Mouse (Mus musculus) lung, embryonic 15.5 days (tissue): Measurements from ENCODE around the gene Lclat1. TPM values are rescaled to one million over a fixed set of nuclear protein-coding genes. Genes with fewer than 3 reads are reported as not detected.
A peak's percentile ranks its signal among the peaks of the same experiment; 100 is the strongest.

Source experiments
- ATAC-seq: fragments of 200-750 bp; cut with Nextera tagmentation; 2 replicates; pipeline ENCODE4 v1.8.0; 2017; ENCODE audit warnings: moderate number of reproducible peaks, borderline replicate concordance; ENCODE audit not compliant: low FRiP score, low TSS enrichment; ENCODE audit errors: extremely low read depth
- H3K27ac ChIP-seq: fragments of 300-500 bp; sonication (generic); 2 replicates; pipeline ENCODE4 v1.5.1; 2015; ENCODE audit warnings: moderate library complexity, mild to moderate bottlenecking, inconsistent platforms
- H3K27me3 ChIP-seq: fragments of 300-500 bp; sonication (generic); 2 replicates; pipeline ENCODE4 v1.6.1; 2015; ENCODE audit warnings: inconsistent platforms
- H3K36me3 ChIP-seq: fragments of 300-500 bp; sonication (generic); 2 replicates; pipeline ENCODE4 v1.6.1; 2015; ENCODE audit warnings: inconsistent platforms
- H3K4me1 ChIP-seq: fragments of 300-500 bp; sonication (generic); 2 replicates; pipeline ENCODE4 v1.6.1; 2015; ENCODE audit warnings: inconsistent platforms
- H3K4me2 ChIP-seq: fragments of 300-500 bp; sonication (generic); 2 replicates; pipeline ENCODE4 v1.6.1; 2015; ENCODE audit warnings: inconsistent platforms, mild to moderate bottlenecking, moderate library complexity
- H3K4me3 ChIP-seq: fragments of 300-500 bp; sonication (generic); 2 replicates; pipeline ENCODE4 v1.5.1; 2015; ENCODE audit warnings: mild to moderate bottlenecking, inconsistent platforms
- H3K9ac ChIP-seq: fragments of 300-500 bp; sonication (generic); 2 replicates; pipeline ENCODE4 v1.6.1; 2015; ENCODE audit warnings: inconsistent platforms
- H3K9me3 ChIP-seq: fragments of 300-500 bp; sonication (generic); 2 replicates; pipeline ENCODE4 v1.6.1; 2016; ENCODE audit warnings: inconsistent platforms
- WGBS: fragments of 180-500 bp; shearing (Covaris S2); methylation state at CpG from one replicate; pipeline ENCODE4 v1.1.7; 2015; 5-methylcytosine and 5-hydroxymethylcytosine counted together
- polyA plus RNA-seq: library from polyadenylated mRNA; unstranded; fragments of >200 nt; fragmentation: Nextera tagmentation; extraction: Ambion mirVana; gene quantifications from 2 replicates; pipeline ENCODE4 v1.2.1, GENCODE M21; 2015

The Lclat1 gene
- 12.4 and 13.4 TPM in 2 replicates for polyA plus RNA-seq

DNA sequence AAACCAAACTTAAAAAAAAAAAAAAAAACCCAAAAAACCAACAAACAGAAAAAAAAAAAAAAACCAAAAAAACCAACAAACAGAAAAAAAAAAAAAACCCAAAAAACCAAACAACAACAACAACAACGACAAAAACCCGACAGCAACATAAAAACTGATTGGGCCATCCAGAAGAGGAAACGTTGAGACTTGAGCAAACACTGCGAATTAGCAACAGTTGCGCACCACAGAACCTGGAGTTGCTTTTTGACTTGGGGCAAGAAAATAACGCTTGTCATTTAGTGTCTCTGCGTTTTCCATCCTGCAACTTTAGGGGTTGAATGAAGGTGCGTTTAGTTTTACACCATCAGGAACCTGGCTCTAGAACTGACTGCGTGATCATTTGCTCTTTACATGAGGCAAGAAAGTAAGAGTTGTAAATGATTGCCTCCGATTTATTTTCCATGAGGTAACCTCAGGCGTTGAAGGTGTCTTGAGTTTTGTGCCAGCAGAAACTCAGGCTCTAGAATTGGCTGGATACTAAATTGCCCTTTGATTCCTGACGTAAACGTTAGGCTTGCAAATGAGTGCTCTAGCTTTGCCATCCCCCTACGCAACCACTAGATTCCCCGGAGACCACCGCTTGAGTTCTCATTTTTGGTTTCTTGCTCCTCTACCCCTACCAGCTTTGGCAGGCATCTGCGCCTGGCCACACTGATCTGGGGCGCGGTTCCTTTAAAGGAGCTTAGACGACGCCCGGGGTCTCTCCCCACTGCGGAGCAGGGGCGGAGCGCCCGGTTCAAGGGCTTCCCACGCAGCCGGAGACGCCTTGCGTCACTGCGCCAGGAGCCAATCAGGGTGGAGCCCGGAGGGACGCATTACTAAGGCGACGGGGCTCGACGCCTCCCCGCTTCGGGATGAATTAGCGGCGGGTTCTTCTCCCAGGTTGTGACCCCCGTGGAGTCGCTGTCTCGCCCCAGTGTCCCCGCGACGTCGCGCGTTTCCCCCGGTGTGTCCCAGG, at the start of gene Lclat1:
Gene Lclat1 (plus strand): TSS at position 828 of the 1,000 bp plus-strand sequence.
- Histone ChIP-seq H3K9ac (peak within 1 kb of the TSS; percentile 86), H3K4me3 (peak within 1 kb of the TSS; percentile 88), H3K4me1 (peaks cover 18% of the 10 kb centered on the region), H3K27ac (peak within 1 kb of the TSS; percentile 67), H3K9me3 (no peaks in the 10 kb centered on the region), H3K27me3 (no peaks in the 10 kb centered on the region), H3K36me3 (no peaks in the 10 kb centered on the region), H3K4me2 (peak within 1 kb of the TSS; percentile 89)
- ATAC-seq, result peak; percentile 99
- 4% methylated on average over 51 of the region's 51 CpGs for WGBS

DNA sequence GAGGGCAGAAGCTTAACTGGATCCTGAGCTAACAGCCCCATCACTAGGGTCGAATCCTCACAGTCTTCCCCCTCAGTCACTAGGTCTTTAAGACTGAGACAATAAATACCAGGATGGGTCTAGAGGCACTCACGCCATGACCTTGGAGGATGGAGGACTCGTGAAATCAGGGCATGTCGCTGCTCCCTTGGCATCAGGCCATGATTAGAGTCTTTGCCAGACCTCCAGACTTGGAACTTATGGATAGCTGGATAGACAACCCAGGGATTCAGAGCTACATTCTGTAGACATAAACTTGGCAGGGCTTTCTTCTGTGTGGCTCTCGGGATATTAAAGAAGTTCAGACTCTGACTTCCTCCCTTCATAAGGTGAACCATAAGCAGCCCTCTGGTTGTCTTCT, 49.5 kb upstream of the Lclat1 start:
- H3K4me3 ChIP-seq, result no peak overlapping the region
- no peaks in the 10 kb centered on the region for H3K27me3 ChIP-seq
- no peak overlapping the region for H3K4me2 ChIP-seq
- peaks cover 33% of the 10 kb centered on the region for H3K4me1 ChIP-seq
- ATAC-seq, result no peak
- H3K27ac ChIP-seq, result peak overlapping the region; percentile 45; the same call in 1 of the 2 replicates
- no peak overlapping the region for H3K9ac ChIP-seq
- no peaks in the 10 kb centered on the region for H3K36me3 ChIP-seq
- WGBS, result 42% methylated on average over 5 of the region's 5 CpGs
- no peaks in the 10 kb centered on the region for H3K9me3 ChIP-seq

DNA sequence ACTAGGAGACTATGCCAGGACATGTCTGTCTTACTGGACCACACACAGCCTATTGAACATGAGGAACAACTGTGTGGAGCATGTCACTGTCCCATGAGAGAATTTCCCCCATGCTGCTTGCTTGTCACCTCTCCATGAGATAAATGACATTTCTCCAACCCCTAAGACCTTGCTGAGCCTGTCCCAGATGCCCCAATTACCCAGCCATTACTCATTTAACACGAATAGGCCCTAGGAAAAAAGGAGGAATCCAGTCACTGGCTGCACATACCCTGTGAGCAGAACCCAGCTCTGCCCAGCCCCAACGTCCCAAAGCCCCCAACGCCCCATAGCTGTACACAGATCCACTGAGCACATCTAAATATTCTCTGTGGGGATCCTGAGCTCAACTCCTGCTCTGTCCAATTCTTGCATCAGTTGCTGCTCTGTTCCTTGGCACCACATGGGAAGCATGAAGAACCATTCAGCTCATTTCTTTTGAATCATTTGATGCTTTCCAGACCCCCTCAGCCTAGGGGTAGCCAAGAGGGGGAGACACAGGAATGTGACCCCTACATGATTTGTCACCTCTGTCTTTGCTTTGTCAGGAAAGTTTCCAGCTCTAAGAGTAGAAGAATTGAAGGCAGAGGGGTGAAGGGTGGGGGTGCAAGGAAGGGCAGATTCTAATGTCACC, 47.4 kb upstream of the Lclat1 start:
- H3K27ac ChIP-seq, result peak overlapping the region; percentile 77
- 27% methylated on average over 3 of the region's 3 CpGs for WGBS

DNA sequence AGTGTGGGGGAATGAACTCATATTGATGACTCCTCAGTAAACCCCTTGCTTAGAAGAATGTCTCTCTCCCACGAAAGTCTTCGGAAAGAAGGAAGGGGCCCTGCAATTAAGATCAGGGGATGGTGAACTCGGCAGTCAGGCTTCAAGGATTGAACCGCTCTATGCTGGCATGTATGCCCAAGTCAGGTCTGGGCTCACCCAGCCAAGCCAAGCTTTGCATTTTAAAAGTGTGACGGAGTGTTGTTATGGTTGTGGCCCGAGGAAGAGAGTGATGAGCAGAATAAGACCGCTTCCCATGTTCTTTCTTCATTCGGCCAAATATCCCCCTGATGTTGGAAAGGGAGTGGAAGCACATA, 46.9 kb upstream of the Lclat1 start:
- H3K9me3 ChIP-seq, result no peaks in the 10 kb centered on the region
- no peaks in the 10 kb centered on the region for H3K36me3 ChIP-seq
- 71% methylated on average over 8 of the region's 8 CpGs for WGBS
- ATAC-seq, result peak; percentile 1; the same call in 1 of the 2 replicates
- H3K27me3 ChIP-seq, result no peaks in the 10 kb centered on the region
- no peak overlapping the region for H3K4me2 ChIP-seq
- H3K27ac ChIP-seq, result peak overlapping the region; percentile 77
- no peak overlapping the region for H3K4me3 ChIP-seq
- H3K4me1 ChIP-seq, result peaks cover 28% of the 10 kb centered on the region
- H3K9ac ChIP-seq, result no peak overlapping the region

More for the DNA sequence above, 47.4 kb upstream of the Lclat1 start:
- no peak overlapping the region for H3K9ac ChIP-seq
- H3K36me3 ChIP-seq, result no peaks in the 10 kb centered on the region
- ATAC-seq, result peak; percentile 62
- no peaks in the 10 kb centered on the region for H3K27me3 ChIP-seq
- H3K9me3 ChIP-seq, result no peaks in the 10 kb centered on the region
- no peak overlapping the region for H3K4me2 ChIP-seq
- H3K4me3 ChIP-seq, result no peak overlapping the region
- H3K4me1 ChIP-seq, result peaks cover 28% of the 10 kb centered on the region

DNA sequence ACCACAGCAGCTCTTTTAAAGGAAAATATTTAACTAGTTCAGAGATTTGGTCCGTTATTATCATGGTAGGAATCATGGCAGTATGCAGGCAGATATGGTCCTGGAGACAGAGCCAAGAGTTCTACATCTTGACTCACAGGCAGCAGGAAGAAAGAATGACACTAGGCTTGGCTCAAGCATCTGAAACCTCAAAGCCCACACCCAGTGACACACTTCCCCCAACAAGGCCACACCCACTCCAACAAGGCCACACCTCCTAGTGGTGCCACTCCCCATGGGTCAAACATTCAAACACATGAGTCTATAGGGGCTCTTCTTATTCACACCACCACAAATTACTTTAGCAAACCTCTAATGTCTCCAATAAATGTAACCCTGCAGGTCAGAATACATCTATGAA, 45.1 kb upstream of the Lclat1 start:
- Histone ChIP-seq H3K4me2 (no peak overlapping the region), H3K9me3 (no peaks in the 10 kb centered on the region), H3K4me1 (peaks cover 47% of the 10 kb centered on the region), H3K27ac (no peak overlapping the region), H3K27me3 (no peaks in the 10 kb centered on the region), H3K4me3 (no peak overlapping the region), H3K36me3 (no peaks in the 10 kb centered on the region), H3K9ac (no peak overlapping the region)
- 57% methylated on average over 1 of the region's 1 CpGs for WGBS
- no peak for ATAC-seq

DNA sequence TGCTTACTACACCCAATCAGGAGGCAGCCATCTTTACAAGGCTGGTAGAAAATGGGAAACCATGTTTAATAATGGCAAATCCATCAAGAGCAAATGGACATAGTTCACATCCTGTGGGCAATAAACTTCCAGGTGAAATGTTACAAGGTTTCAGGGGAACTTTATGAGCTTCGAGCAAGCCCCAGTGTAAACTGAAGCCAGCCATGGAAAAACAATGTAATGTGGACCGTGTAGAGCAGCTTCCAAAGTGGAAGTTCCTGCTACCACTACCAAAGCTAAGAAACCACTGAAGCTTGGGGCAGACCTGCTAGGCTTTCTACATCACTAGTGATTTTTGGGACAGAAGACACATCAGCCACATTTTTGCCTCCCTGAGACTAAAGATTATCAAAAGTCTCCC, 44.5 kb upstream of the Lclat1 start:
- H3K4me2 ChIP-seq, result no peak overlapping the region
- H3K27ac ChIP-seq, result no peak overlapping the region
- no peak overlapping the region for H3K9ac ChIP-seq
- H3K4me1 ChIP-seq, result peaks cover 50% of the 10 kb centered on the region
- H3K27me3 ChIP-seq, result no peaks in the 10 kb centered on the region
- ATAC-seq, result no peak
- WGBS, result 80% methylated on average over 2 of the region's 2 CpGs
- H3K36me3 ChIP-seq, result no peaks in the 10 kb centered on the region
- H3K4me3 ChIP-seq, result no peak overlapping the region
- H3K9me3 ChIP-seq, result no peaks in the 10 kb centered on the region

DNA sequence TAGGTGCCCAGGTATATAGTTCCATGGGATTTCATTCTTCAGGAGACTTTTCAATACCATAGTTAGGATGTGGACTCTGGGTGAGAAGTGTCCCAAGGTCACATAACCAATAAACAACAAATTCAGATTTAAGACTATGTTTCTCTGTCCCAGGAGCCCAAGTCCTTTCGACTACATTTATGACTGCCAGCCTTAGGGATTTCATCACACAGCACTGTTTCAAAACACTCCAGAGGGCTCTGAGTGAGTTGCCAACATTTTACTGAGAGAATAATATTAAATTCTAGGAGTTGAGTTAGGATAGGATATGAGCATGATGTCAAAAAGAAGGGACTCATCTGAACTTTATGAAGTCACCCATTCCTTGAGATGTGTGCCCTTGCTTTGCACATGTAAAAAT, 44.0 kb upstream of the Lclat1 start:
- Histone ChIP-seq H3K27ac (no peak overlapping the region), H3K27me3 (no peaks in the 10 kb centered on the region), H3K36me3 (no peaks in the 10 kb centered on the region), H3K9me3 (no peaks in the 10 kb centered on the region), H3K9ac (no peak overlapping the region), H3K4me1 (peaks cover 50% of the 10 kb centered on the region), H3K4me2 (no peak overlapping the region), H3K4me3 (no peak overlapping the region)
- WGBS, result 67% methylated on average over 1 of the region's 1 CpGs
- no peak for ATAC-seq

DNA sequence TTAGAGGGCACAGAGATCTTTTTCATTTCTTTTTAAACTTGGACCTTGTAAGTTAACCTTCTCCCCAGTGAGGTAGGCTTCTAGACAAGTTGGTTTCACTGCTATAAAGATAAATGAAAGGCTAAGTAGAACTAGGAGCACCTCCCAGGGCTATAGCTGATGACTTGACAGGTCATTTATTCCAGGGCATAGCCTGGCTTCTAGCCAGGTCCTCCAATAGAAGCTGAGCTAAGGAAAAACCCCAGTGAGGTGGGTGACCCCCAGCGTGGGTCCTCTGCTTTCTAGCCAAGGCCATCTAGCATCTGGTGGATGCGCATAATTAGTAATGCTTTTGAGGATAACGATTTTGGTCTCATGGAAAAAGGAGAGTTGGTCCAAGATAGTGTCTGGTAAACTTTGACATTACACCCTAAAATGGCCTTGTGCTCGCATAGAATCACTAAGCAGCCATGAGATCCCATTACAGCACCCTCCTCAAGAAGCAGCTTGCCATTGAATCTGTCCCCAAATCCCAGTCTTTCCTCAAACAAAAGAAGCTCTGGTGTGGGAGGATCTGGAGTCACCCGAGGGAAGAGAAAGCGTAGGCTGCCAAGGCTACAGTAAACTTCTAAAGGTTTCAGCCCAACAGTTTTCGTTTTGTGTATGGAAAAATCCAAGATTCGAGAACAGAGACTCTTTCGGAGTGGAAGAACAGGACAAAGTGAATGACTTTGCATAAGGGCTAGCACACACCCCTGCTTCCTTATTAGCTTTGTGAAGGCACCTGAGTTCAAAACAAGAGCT, 41.2 kb upstream of the Lclat1 start:
- 67% methylated on average over 9 of the region's 9 CpGs for WGBS
- Histone ChIP-seq H3K9me3 (no peaks in the 10 kb centered on the region), H3K9ac (no peak overlapping the region), H3K36me3 (no peaks in the 10 kb centered on the region), H3K27ac (peak overlapping the region; percentile 52), H3K4me1 (peaks cover 43% of the 10 kb centered on the region), H3K27me3 (no peaks in the 10 kb centered on the region), H3K4me2 (no peak overlapping the region), H3K4me3 (no peak overlapping the region)
- no peak for ATAC-seq

DNA sequence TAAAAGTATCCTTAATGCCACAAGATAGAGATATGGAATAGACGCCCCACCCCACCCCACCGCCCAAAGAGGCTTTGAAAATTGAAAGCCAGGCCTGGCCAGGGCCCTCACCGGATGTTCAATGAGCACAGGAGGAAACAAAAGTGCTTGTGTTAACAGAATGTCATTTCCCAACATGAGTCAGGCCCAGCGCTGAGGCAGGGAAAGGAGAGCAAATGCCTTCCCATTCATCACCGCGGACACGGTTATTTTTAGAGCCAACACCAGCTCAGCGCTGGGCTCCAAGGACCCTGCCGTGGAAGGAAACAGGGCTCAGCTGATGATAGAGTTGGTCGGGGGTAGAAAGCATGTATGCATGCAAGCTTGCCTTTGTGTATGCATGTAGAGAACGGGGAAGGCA, 40.4 kb upstream of the Lclat1 start:
- Histone ChIP-seq H3K27me3 (no peaks in the 10 kb centered on the region), H3K9me3 (no peaks in the 10 kb centered on the region), H3K4me3 (no peak overlapping the region), H3K4me2 (0 out of 2 replicates have a peak overlapping the region, but pooled peaks have one; percentile 2), H3K27ac (peak overlapping the region; percentile 52), H3K36me3 (no peaks in the 10 kb centered on the region), H3K9ac (no peak overlapping the region), H3K4me1 (peaks cover 47% of the 10 kb centered on the region)
- ATAC-seq, result peak; percentile 2; the same call in 1 of the 2 replicates
- WGBS, result 29% methylated on average over 11 of the region's 11 CpGs

DNA sequence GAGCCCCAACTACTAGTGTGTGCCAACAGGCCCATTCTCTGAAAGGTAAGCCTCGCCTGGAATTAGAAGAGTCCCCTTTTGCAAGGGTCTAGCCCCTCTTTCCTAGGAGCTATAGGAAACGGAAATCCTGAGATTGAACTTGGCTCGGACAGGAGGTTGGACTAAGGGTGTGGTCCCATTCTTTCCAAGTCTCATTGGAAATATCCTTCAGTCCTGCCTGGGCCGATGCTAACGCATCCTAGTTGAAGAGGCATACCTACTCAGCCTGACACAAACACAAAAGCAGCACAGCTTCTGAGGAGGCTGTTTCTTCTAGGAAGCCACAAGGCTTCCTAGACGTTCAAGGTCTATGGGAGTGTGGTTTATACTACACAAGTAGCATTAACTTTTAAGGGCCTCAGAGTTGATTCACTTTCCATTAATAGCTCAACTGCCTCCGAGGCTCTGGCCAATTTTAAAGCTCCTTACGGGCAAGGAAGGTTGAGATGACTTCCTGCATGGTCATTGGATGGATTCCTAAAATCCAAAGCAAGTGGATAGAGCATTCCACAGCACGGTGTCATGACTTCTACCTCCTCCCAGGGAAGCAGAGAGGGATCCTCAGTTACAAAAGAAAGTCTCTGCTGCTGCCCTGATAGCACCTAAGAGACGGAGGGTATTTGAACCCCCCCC, 39.3 kb upstream of the Lclat1 start:
- Histone ChIP-seq H3K27me3 (no peaks in the 10 kb centered on the region), H3K4me3 (no peak overlapping the region), H3K27ac (peak overlapping the region; percentile 52), H3K36me3 (no peaks in the 10 kb centered on the region), H3K9ac (no peak overlapping the region), H3K4me1 (peaks cover 57% of the 10 kb centered on the region), H3K4me2 (0 out of 2 replicates have a peak overlapping the region, but pooled peaks have one; percentile 2), H3K9me3 (no peaks in the 10 kb centered on the region)
- ATAC-seq, result no peak
- 63% methylated on average over 10 of the region's 10 CpGs for WGBS

DNA sequence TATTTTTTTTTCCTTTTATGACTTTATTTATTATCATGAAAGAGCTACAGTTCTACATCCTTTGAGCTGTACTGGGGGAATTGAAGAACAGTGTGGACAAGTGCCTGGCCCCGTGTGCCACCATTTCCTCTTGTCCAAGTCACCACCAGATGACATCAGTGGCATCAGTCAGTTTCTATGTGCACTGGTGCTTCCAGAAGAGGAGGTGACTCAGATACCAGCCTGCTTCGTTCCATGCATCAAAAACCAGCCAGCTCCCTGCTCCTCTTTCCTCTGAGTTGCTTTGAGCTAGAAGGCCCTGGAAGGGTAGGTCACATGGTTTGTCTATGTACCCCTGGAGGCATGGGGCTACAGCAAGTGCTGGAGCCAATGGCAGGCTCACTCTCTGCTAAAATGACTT, 37.3 kb upstream of the Lclat1 start:
- peak overlapping the region; percentile 89 for H3K27ac ChIP-seq
- peaks cover 57% of the 10 kb centered on the region for H3K4me1 ChIP-seq
- H3K4me3 ChIP-seq, result no peak overlapping the region
- no peak for ATAC-seq
- H3K36me3 ChIP-seq, result no peaks in the 10 kb centered on the region
- no peaks in the 10 kb centered on the region for H3K9me3 ChIP-seq
- no peak overlapping the region for H3K4me2 ChIP-seq
- WGBS, result 74% methylated on average over 2 of the region's 2 CpGs
- no peaks in the 10 kb centered on the region for H3K27me3 ChIP-seq
- no peak overlapping the region for H3K9ac ChIP-seq
